Mouse (Mus musculus): Measurements from ENCODE around the gene Nmnat3. TPM values are rescaled to one million over a fixed set of nuclear protein-coding genes. Genes with fewer than 3 reads are reported as not detected.

The Nmnat3 gene
- polyA plus RNA-seq, 1 experiment from 2014 or later: 12.4 TPM

GRCm38 (mm10) chr9:98280162-98280561 lies 7.1 kb upstream of the Nmnat3 start:
- H3K9ac ChIP-seq (replicated peaks; ENCODE audit: low read length): no peak overlapping the region
- 36% methylated on average over 5 of the region's 5 CpGs for WGBS
- no peaks in the 10 kb centered on the region for H3K27me3 ChIP-seq (ENCODE audit: insufficient read depth, low read length)
- H3K4me2 ChIP-seq (replicated peaks; ENCODE audit: low read depth, low read length): no peak overlapping the region
- peaks cover 5% of the 10 kb centered on the region; the same call in 1 of the 2 replicates for H3K4me1 ChIP-seq (ENCODE audit: insufficient read depth, low read length)
- H3K36me3 ChIP-seq (ENCODE audit: insufficient read depth, low read length): no peaks in the 10 kb centered on the region
- no peaks in the 10 kb centered on the region for H3K9me3 ChIP-seq (ENCODE audit: low read length)
- ATAC-seq (ENCODE audit: low FRiP score, low TSS enrichment): no peak
- no peak overlapping the region for H3K27ac ChIP-seq (ENCODE audit: low read length)
- H3K4me3 ChIP-seq (ENCODE audit: low read length): no peak overlapping the region

GRCm38 (mm10) chr9:98285606-98286301 lies 1.5 kb upstream of the Nmnat3 start:
- Histone ChIP-seq H3K36me3 (ENCODE audit: insufficient read depth, low read length) (no peaks in the 10 kb centered on the region), H3K27ac (ENCODE audit: low read length) (no peak overlapping the region), H3K4me2 (replicated peaks; ENCODE audit: low read depth, low read length) (no peak overlapping the region), H3K9ac (replicated peaks; ENCODE audit: low read length) (no peak overlapping the region), H3K4me3 (ENCODE audit: low read length) (no peak overlapping the region), H3K27me3 (ENCODE audit: insufficient read depth, low read length) (no peaks in the 10 kb centered on the region), H3K4me1 (ENCODE audit: insufficient read depth, low read length) (no peaks in the 10 kb centered on the region), H3K9me3 (ENCODE audit: low read length) (no peaks in the 10 kb centered on the region)
- WGBS: 86% methylated on average over 9 of the region's 9 CpGs
- no peak for ATAC-seq (ENCODE audit: low FRiP score, low TSS enrichment)

DNA sequence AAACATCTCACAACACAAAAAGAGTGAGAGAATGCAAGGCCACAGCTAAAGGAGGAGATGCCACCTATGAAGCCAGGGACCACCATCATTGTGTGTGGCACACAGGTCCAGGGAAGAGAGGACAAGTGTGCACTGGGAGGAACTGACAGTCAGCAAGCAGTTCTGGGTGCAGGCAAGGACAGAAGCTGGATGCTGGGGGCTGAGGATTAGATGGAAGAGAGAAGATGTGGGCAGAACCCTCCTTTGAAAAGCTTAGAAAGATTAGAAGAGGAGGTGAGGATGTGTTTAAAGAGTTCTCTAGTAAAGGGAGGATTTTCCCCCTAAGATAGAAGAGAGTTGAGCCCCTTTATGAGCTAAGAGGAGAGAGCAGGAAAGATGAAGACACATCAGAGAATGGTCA lies 2.4 kb downstream of the Nmnat3 start:
- Histone ChIP-seq H3K4me2 (replicated peaks; ENCODE audit: low read depth, low read length) (no peak overlapping the region), H3K27me3 (ENCODE audit: insufficient read depth, low read length) (no peaks in the 10 kb centered on the region), H3K4me1 (ENCODE audit: insufficient read depth, low read length) (no peaks in the 10 kb centered on the region), H3K27ac (ENCODE audit: low read length) (no peak overlapping the region), H3K9me3 (ENCODE audit: low read length) (no peaks in the 10 kb centered on the region), H3K9ac (replicated peaks; ENCODE audit: low read length) (no peak overlapping the region), H3K36me3 (ENCODE audit: insufficient read depth, low read length) (no peaks in the 10 kb centered on the region), H3K4me3 (ENCODE audit: low read length) (no peak overlapping the region)
- ATAC-seq (ENCODE audit: low FRiP score, low TSS enrichment): no peak

DNA sequence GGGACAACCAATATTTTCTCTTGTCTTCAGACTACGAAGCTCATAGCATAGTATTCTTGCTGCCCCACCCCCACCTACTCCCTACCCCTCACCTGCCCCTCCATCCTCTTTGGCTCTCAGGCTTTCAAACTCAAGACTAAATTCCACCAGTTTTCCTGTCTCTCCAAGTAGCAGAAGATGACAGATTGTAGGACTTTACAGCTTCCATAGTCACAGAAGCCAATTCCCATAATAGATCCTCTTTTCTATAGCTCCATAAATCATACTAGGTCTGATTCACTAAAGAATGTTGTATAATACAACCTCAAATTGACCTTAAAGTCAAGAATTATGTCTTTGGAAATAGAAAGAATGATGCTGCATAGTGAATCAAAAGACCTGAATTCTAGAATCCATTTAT lies 3.4 kb downstream of the Nmnat3 start:
- no peak overlapping the region for H3K4me3 ChIP-seq (ENCODE audit: low read length)
- H3K27me3 ChIP-seq (ENCODE audit: insufficient read depth, low read length): no peaks in the 10 kb centered on the region
- H3K36me3 ChIP-seq (ENCODE audit: insufficient read depth, low read length): no peaks in the 10 kb centered on the region
- no peaks in the 10 kb centered on the region for H3K9me3 ChIP-seq (ENCODE audit: low read length)
- H3K27ac ChIP-seq (ENCODE audit: low read length): no peak overlapping the region
- no peak for ATAC-seq (ENCODE audit: low FRiP score, low TSS enrichment)
- H3K9ac ChIP-seq (replicated peaks; ENCODE audit: low read length): no peak overlapping the region
- no peak overlapping the region for H3K4me2 ChIP-seq (replicated peaks; ENCODE audit: low read depth, low read length)
- 0 out of 2 replicates have a peak, but pooled peaks cover 3% of the 10 kb centered on the region for H3K4me1 ChIP-seq (ENCODE audit: insufficient read depth, low read length)
- 94% methylated on average over 1 of the region's 1 CpGs for WGBS

GRCm38 (mm10) chr9:98296383-98297201 lies 9.4 kb downstream of the Nmnat3 start:
- 1% methylated on average over 56 of the region's 56 CpGs for WGBS
- H3K36me3 ChIP-seq (ENCODE audit: insufficient read depth, low read length): no peaks in the 10 kb centered on the region
- ATAC-seq (ENCODE audit: low FRiP score, low TSS enrichment): peak; percentile 83
- no peaks in the 10 kb centered on the region for H3K27me3 ChIP-seq (ENCODE audit: insufficient read depth, low read length)
- peaks cover 25% of the 10 kb centered on the region for H3K4me1 ChIP-seq (ENCODE audit: insufficient read depth, low read length)
- peak overlapping the region; percentile 81 for H3K27ac ChIP-seq (ENCODE audit: low read length)
- H3K9ac ChIP-seq (replicated peaks; ENCODE audit: low read length): peak overlapping the region; percentile 68
- peak overlapping the region; percentile 78 for H3K4me2 ChIP-seq (replicated peaks; ENCODE audit: low read depth, low read length)
- H3K4me3 ChIP-seq (ENCODE audit: low read length): peak overlapping the region; percentile 71
- no peaks in the 10 kb centered on the region for H3K9me3 ChIP-seq (ENCODE audit: low read length)

GRCm38 (mm10) chr9:98297234-98297936 lies 10.2 kb downstream of the Nmnat3 start:
- Histone ChIP-seq H3K9ac (replicated peaks; ENCODE audit: low read length) (peak overlapping the region; percentile 68), H3K27me3 (ENCODE audit: insufficient read depth, low read length) (no peaks in the 10 kb centered on the region), H3K4me1 (ENCODE audit: insufficient read depth, low read length) (peaks cover 25% of the 10 kb centered on the region), H3K27ac (ENCODE audit: low read length) (peak overlapping the region; percentile 81; the same call in 1 of the 2 replicates), H3K4me3 (ENCODE audit: low read length) (peak overlapping the region; percentile 71), H3K9me3 (ENCODE audit: low read length) (no peaks in the 10 kb centered on the region), H3K36me3 (ENCODE audit: insufficient read depth, low read length) (no peaks in the 10 kb centered on the region), H3K4me2 (replicated peaks; ENCODE audit: low read depth, low read length) (peak overlapping the region; percentile 78)
- ATAC-seq (ENCODE audit: low FRiP score, low TSS enrichment): 0 out of 2 replicates have a peak, but pooled peaks have one; percentile 14
- WGBS: 17% methylated on average over 11 of the region's 12 CpGs

DNA sequence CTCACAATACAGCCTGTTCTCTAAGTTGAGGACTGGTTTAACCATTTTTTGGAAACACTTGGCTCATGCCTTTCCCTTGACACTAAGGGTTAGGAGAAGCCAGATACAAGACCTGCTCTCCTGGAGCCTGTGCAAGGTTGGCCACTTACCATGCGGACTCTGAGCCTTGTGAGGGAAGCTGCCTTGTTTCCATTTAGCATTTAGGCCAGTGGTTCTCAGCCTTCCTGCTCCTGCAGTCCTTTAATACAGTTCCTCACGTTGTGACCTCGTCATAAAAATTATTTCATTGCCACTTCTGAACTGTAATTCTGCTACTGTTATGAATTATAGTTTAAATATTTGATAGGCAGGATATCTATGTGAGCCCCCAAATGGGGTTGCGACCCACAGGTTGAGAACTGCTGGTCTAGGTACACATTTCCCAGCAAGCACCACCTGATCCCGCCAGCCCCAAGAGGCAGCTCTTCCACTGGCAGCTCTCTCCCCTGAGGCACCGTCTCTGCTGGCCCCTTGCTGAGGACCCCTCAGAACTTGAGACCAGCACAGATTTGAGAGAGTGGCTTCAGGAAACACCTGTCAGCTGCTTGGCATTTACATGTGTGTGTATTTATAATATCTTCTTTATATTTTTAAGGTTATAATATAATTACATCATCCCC lies 10.8 kb downstream of the Nmnat3 start:
- Histone ChIP-seq H3K4me3 (ENCODE audit: low read length) (no peak overlapping the region), H3K36me3 (ENCODE audit: insufficient read depth, low read length) (no peaks in the 10 kb centered on the region), H3K27ac (ENCODE audit: low read length) (no peak overlapping the region), H3K9me3 (ENCODE audit: low read length) (no peaks in the 10 kb centered on the region), H3K4me2 (replicated peaks; ENCODE audit: low read depth, low read length) (peak overlapping the region; percentile 78; the same call in 1 of the 2 replicates), H3K27me3 (ENCODE audit: insufficient read depth, low read length) (no peaks in the 10 kb centered on the region), H3K4me1 (ENCODE audit: insufficient read depth, low read length) (peaks cover 25% of the 10 kb centered on the region), H3K9ac (replicated peaks; ENCODE audit: low read length) (no peak overlapping the region)
- ATAC-seq (ENCODE audit: low FRiP score, low TSS enrichment): no peak
- 74% methylated on average over 6 of the region's 6 CpGs for WGBS

- Histone ChIP-seq H3K36me3 (ENCODE audit: insufficient read depth, low read length) (no peaks in the 10 kb centered on the region), H3K27me3 (ENCODE audit: insufficient read depth, low read length) (no peaks in the 10 kb centered on the region), H3K9me3 (ENCODE audit: low read length) (no peaks in the 10 kb centered on the region), H3K4me2 (replicated peaks; ENCODE audit: low read depth, low read length) (no peak overlapping the region), H3K27ac (ENCODE audit: low read length) (no peak overlapping the region), H3K4me1 (ENCODE audit: insufficient read depth, low read length) (peaks cover 25% of the 10 kb centered on the region), H3K4me3 (ENCODE audit: low read length) (no peak overlapping the region), H3K9ac (replicated peaks; ENCODE audit: low read length) (no peak overlapping the region)
- WGBS: 67% methylated on average over 3 of the region's 3 CpGs
- ATAC-seq (ENCODE audit: low FRiP score, low TSS enrichment): no peak
Observed at GRCm38 (mm10) chr9:98298761-98299160, 11.5 kb downstream of the Nmnat3 start.

- no peak for ATAC-seq (ENCODE audit: low FRiP score, low TSS enrichment)
- no peak overlapping the region for H3K4me3 ChIP-seq (ENCODE audit: low read length)
- H3K9me3 ChIP-seq (ENCODE audit: low read length): no peaks in the 10 kb centered on the region
- no peak overlapping the region for H3K9ac ChIP-seq (replicated peaks; ENCODE audit: low read length)
- H3K27me3 ChIP-seq (ENCODE audit: insufficient read depth, low read length): no peaks in the 10 kb centered on the region
- peaks cover 25% of the 10 kb centered on the region for H3K4me1 ChIP-seq (ENCODE audit: insufficient read depth, low read length)
- H3K36me3 ChIP-seq (ENCODE audit: insufficient read depth, low read length): no peaks in the 10 kb centered on the region
- H3K4me2 ChIP-seq (replicated peaks; ENCODE audit: low read depth, low read length): no peak overlapping the region
- H3K27ac ChIP-seq (ENCODE audit: low read length): no peak overlapping the region
- WGBS: 84% methylated on average over 7 of the region's 7 CpGs
Observed at GRCm38 (mm10) chr9:98299235-98299634, 12.0 kb downstream of the Nmnat3 start.

Data from kidney, embryonic 16.5 days (tissue).